Mouse (Mus musculus) midbrain, embryonic 11.5 days (tissue): ENCODE measurements around the gene Cars2. TPM values are rescaled to one million over a fixed set of nuclear protein-coding genes. Genes with fewer than 3 reads are reported as not detected.

Source experiments
- polyA plus RNA-seq: library from polyadenylated mRNA; unstranded; fragments of >200 nt; fragmentation: Nextera tagmentation; extraction: Ambion mirVana; gene quantifications from 2 replicates; pipeline ENCODE4 v1.2.1, GENCODE M21; 2014

Gene Cars2
- polyA plus RNA-seq, 1 experiment from 2014 or later: 20.3 TPM

Other genes with a start within 250 kb of the Cars2 start
- gene Col4a2, start 238.0 kb downstream of the Cars2 start, polyA plus RNA-seq: 28.5 and 34.1 TPM in 2 replicates
- 105 and 115 TPM in 2 replicates for gene Col4a1, start 238.0 kb downstream of the Cars2 start, polyA plus RNA-seq
- 0.63 and 0.65 TPM in 2 replicates for gene Rab20, start 72.1 kb downstream of the Cars2 start, polyA plus RNA-seq
- 94.2 and 94.8 TPM in 2 replicates for gene Naxd, start 53.3 kb downstream of the Cars2 start, polyA plus RNA-seq
- 46.9 and 48.1 TPM in 2 replicates for gene Ing1, start 4.8 kb upstream of the Cars2 start, polyA plus RNA-seq
- gene Ankrd10, start 85.0 kb upstream of the Cars2 start, polyA plus RNA-seq: 86.7 and 90.2 TPM in 2 replicates
- not detected in 2 replicates for gene 1700016D06Rik, start 150.3 kb upstream of the Cars2 start, polyA plus RNA-seq
- gene Arhgef7, start 176.9 kb upstream of the Cars2 start, polyA plus RNA-seq: 51.4 and 56.8 TPM in 2 replicates